Mouse (Mus musculus) neural tube, embryonic 14.5 days (tissue): ENCODE measurements at regions not wholly inside any gene's neighbourhood (a gene's known extent, or its start where the extent isn't known, plus 50 kb on each side); places are given as distances from the start of the nearest gene placed in this dataset.

Source experiments
- ATAC-seq: fragments of 200-750 bp; cut with Nextera tagmentation; 2 replicates; pipeline ENCODE4 v1.8.0; 2017; ENCODE audit warnings: low read depth, mild to moderate bottlenecking, moderate TSS enrichment, moderate library complexity
- H3K27ac ChIP-seq: fragments of 300-500 bp; sonication (generic); 2 replicates; pipeline ENCODE4 v1.5.1; 2014; ENCODE audit warnings: low read depth, mild to moderate bottlenecking, control low read depth, low read length, moderate library complexity, mixed read lengths
- H3K27me3 ChIP-seq: fragments of 300-500 bp; sonication (generic); 2 replicates; pipeline ENCODE4 v1.6.1; 2014; ENCODE audit warnings: low read length; ENCODE audit not compliant: control insufficient read depth, insufficient read depth
- H3K36me3 ChIP-seq: fragments of 300-500 bp; sonication (generic); 2 replicates; pipeline ENCODE4 v1.6.1; 2014; ENCODE audit warnings: low read length, mixed read lengths; ENCODE audit not compliant: control insufficient read depth, insufficient read depth
- H3K4me1 ChIP-seq: fragments of 300-500 bp; sonication (generic); 2 replicates; pipeline ENCODE4 v1.6.1; 2014; ENCODE audit warnings: low read length; ENCODE audit not compliant: control insufficient read depth, insufficient read depth
- H3K4me2 ChIP-seq: fragments of 300-500 bp; sonication (generic); 2 replicates; pipeline ENCODE4 v1.6.1; 2014; ENCODE audit warnings: mild to moderate bottlenecking, low read depth, low read length, control low read depth
- H3K4me3 ChIP-seq: fragments of 300-500 bp; sonication (generic); 2 replicates; pipeline ENCODE4 v1.5.1; 2014; ENCODE audit warnings: low read depth, low read length, control low read depth, mixed read lengths
- H3K9ac ChIP-seq: fragments of 300-500 bp; sonication (generic); replicated peaks from 2 replicates; pipeline ENCODE4 v1.6.1; 2014; ENCODE audit warnings: low read depth, mild to moderate bottlenecking, control low read depth, low read length, mixed read lengths
- H3K9me3 ChIP-seq: fragments of 300-500 bp; sonication (generic); 2 replicates; pipeline ENCODE4 v1.6.1; 2016; ENCODE audit warnings: low read length; ENCODE audit not compliant: control insufficient read depth
- WGBS: fragments of 180-500 bp; shearing (Covaris S2); extraction: QIAGEN DNeasy Blood & Tissue Kit; methylation state at CpG from one replicate; pipeline ENCODE4 v1.1.7; 2014; 5-methylcytosine and 5-hydroxymethylcytosine counted together

GRCm38 (mm10) chr7:133497551-133497950, 104.4 kb downstream of the Tex36 start:
- no peaks in the 10 kb centered on the region for H3K27me3 ChIP-seq
- no peak overlapping the region for H3K27ac ChIP-seq
- no peak overlapping the region for H3K4me2 ChIP-seq
- WGBS, result 97% methylated on average over 3 of the region's 3 CpGs
- no peaks in the 10 kb centered on the region for H3K4me1 ChIP-seq
- H3K4me3 ChIP-seq, result no peak overlapping the region
- H3K36me3 ChIP-seq, result no peaks in the 10 kb centered on the region
- H3K9me3 ChIP-seq, result no peaks in the 10 kb centered on the region
- no peak for ATAC-seq
- no peak overlapping the region for H3K9ac ChIP-seq

GRCm38 (mm10) chr7:133494982-133495550, 106.9 kb downstream of the Tex36 start:
- Histone ChIP-seq H3K36me3 (no peaks in the 10 kb centered on the region), H3K4me1 (no peaks in the 10 kb centered on the region), H3K9ac (no peak overlapping the region), H3K27ac (no peak overlapping the region), H3K27me3 (no peaks in the 10 kb centered on the region), H3K4me2 (no peak overlapping the region), H3K9me3 (no peaks in the 10 kb centered on the region), H3K4me3 (no peak overlapping the region)
- 50% methylated on average over 8 of the region's 8 CpGs for WGBS
- ATAC-seq, result no peak

DNA sequence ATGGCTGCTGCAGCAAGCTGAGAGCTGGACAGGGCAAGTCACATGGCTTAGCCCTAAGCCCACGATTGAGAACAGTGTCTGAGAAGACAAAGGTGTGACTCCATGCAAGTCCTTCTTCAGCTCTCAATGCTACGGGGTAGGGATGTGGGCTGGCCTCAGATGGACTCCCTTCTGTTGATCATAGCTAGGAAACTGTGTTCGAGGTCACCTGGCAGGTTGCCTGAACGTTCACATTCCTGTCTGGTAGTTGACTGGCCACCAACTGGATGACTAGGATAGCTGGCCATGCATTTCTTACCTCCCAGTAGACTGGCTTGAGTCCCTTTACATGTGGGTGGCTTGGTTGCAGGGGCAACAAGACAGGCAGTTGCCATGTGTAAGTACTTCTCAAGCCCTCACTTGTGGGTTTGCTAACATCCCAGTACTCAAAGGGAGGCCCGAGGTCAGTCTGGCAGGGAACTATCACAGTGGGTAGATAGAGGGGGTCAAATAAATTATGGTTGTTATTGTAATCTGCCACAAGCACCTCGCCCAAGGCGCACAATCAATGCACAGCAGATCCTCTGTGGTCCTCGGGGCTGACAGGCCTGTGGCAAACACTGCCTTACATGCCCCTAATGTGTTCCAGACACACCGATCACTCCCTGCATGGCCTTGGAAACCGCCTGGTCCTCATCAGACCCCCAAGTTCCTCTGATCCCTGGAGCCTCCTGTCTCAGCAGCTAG, 107.5 kb downstream of the Tex36 start:
- no peak overlapping the region for H3K4me3 ChIP-seq
- no peaks in the 10 kb centered on the region for H3K9me3 ChIP-seq
- H3K27me3 ChIP-seq, result no peaks in the 10 kb centered on the region
- no peak overlapping the region for H3K4me2 ChIP-seq
- no peak overlapping the region for H3K9ac ChIP-seq
- no peak overlapping the region for H3K27ac ChIP-seq
- H3K4me1 ChIP-seq, result no peaks in the 10 kb centered on the region
- no peaks in the 10 kb centered on the region for H3K36me3 ChIP-seq
- WGBS, result 68% methylated on average over 10 of the region's 10 CpGs
- no peak for ATAC-seq

DNA sequence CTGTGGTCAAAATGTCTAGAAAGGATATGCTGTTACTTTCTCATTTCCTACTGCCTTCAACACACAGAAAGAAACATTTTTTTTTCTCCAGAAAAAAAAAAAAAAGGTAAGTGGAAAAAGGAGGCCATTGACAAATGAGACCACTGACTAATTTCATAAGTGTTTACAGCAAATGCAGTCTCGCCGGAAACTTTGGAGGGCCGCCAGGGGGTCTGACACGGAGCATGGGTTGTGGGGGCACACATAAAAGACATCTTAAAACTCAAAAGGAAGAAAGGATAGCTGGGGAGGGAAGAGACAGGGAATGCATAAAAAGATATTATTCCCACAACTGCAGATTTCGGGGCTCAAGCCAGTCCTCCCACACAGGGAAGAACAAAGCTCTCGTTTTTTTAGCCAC, 109.3 kb downstream of the Tex36 start:
- 61% methylated on average over 6 of the region's 6 CpGs for WGBS

DNA sequence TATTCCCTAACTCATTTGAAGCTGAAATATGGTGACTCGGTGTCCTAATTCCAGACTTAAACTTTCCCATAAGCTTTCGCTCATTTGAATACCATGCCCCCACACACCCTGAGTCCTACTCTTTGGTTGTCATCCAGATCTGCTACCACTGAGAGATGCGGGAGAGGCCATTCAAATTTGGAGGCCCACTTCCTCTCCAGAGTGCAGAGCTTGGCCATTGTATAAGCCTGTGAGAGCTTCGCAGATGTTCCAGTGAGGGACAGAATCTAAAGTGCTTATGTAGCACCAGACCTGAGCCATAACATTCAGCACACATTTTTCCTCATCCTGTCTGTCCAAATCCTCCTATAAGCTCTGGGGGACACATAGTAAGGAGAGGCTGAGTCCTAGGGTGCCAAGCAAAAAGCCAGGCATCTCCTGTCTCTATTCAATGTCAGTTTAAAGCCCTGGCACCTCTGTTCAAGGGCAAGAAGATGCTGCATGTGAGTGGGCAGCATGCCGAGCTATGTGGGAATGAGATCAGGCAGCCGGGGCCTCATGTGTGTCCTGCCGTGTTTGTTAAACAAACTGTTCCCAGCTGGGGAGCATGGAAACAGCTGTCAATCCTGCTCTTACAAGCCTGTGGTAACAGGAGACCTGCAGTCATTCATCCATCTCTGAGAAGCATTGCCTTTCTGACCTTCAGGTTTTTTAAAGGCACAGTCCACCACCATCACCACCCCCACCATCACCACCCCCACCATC, 113.9 kb downstream of the Tex36 start:
- no peak for ATAC-seq
- no peak overlapping the region for H3K9ac ChIP-seq
- H3K36me3 ChIP-seq, result no peaks in the 10 kb centered on the region
- H3K4me1 ChIP-seq, result no peaks in the 10 kb centered on the region
- WGBS, result 57% methylated on average over 7 of the region's 7 CpGs
- H3K9me3 ChIP-seq, result no peaks in the 10 kb centered on the region
- no peaks in the 10 kb centered on the region for H3K27me3 ChIP-seq
- no peak overlapping the region for H3K4me3 ChIP-seq
- no peak overlapping the region for H3K27ac ChIP-seq
- H3K4me2 ChIP-seq, result no peak overlapping the region

More for the DNA sequence above, 109.3 kb downstream of the Tex36 start:
- H3K36me3 ChIP-seq, result no peaks in the 10 kb centered on the region
- no peaks in the 10 kb centered on the region for H3K4me1 ChIP-seq
- H3K27me3 ChIP-seq, result no peaks in the 10 kb centered on the region
- no peak overlapping the region for H3K4me2 ChIP-seq
- H3K4me3 ChIP-seq, result no peak overlapping the region
- H3K27ac ChIP-seq, result no peak overlapping the region
- ATAC-seq, result no peak
- H3K9ac ChIP-seq, result no peak overlapping the region
- H3K9me3 ChIP-seq, result no peaks in the 10 kb centered on the region

- Histone ChIP-seq H3K27ac (no peak overlapping the region), H3K4me2 (no peak overlapping the region), H3K4me1 (0 out of 2 replicates have a peak, but pooled peaks cover 2% of the 10 kb centered on the region), H3K4me3 (no peak overlapping the region), H3K27me3 (no peaks in the 10 kb centered on the region), H3K9me3 (no peaks in the 10 kb centered on the region), H3K36me3 (no peaks in the 10 kb centered on the region), H3K9ac (no peak overlapping the region)
- 77% methylated on average over 8 of the region's 8 CpGs for WGBS
- ATAC-seq, result no peak
Observed at GRCm38 (mm10) chr7:133484430-133484841, 117.5 kb downstream of the Tex36 start.

GRCm38 (mm10) chr7:133481529-133481928, 120.4 kb downstream of the Tex36 start:
- WGBS, result 29% methylated on average over 6 of the region's 6 CpGs
- Histone ChIP-seq H3K4me3 (no peak overlapping the region), H3K4me1 (peaks cover 2% of the 10 kb centered on the region; the same call in 1 of the 2 replicates), H3K9me3 (no peaks in the 10 kb centered on the region), H3K27ac (no peak overlapping the region), H3K4me2 (no peak overlapping the region), H3K9ac (no peak overlapping the region), H3K36me3 (no peaks in the 10 kb centered on the region), H3K27me3 (no peaks in the 10 kb centered on the region)
- ATAC-seq, result no peak

GRCm38 (mm10) chr7:133479679-133480078, 122.3 kb downstream of the Tex36 start:
- no peak overlapping the region for H3K9ac ChIP-seq
- no peak overlapping the region for H3K4me3 ChIP-seq
- 70% methylated on average over 7 of the region's 7 CpGs for WGBS
- no peak for ATAC-seq
- H3K36me3 ChIP-seq, result no peaks in the 10 kb centered on the region
- H3K27me3 ChIP-seq, result no peaks in the 10 kb centered on the region
- H3K4me1 ChIP-seq, result peaks cover 2% of the 10 kb centered on the region; the same call in 1 of the 2 replicates
- H3K4me2 ChIP-seq, result no peak overlapping the region
- H3K27ac ChIP-seq, result no peak overlapping the region
- H3K9me3 ChIP-seq, result no peaks in the 10 kb centered on the region

DNA sequence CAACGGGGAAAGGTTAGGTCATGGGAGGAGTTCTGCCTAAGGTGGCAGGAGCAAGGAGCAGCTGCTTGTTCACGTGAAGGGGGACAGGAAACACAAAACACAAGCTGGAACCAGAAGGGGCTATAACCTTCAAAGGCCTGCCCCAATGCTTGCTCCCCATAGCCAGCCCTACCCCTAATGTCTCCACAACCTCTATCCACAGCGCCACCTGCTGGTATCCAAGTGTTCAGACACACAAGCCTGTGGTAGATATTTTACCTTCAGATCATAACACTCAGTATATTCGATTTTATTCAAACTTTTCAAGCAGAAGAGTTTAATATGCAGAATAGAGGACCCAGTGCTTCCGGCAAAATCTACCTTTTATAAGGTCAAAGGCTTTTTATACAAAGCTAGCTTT, 124.0 kb downstream of the Tex36 start:
- no peak overlapping the region for H3K27ac ChIP-seq
- peaks cover 2% of the 10 kb centered on the region; the same call in 1 of the 2 replicates for H3K4me1 ChIP-seq
- no peak for ATAC-seq
- no peak overlapping the region for H3K4me2 ChIP-seq
- no peaks in the 10 kb centered on the region for H3K36me3 ChIP-seq
- H3K9me3 ChIP-seq, result no peaks in the 10 kb centered on the region
- 80% methylated on average over 5 of the region's 5 CpGs for WGBS
- H3K9ac ChIP-seq, result no peak overlapping the region
- no peaks in the 10 kb centered on the region for H3K27me3 ChIP-seq
- H3K4me3 ChIP-seq, result no peak overlapping the region
